Mouse (Mus musculus) forebrain, embryonic 15.5 days (tissue): ENCODE results near the gene Endou. TPM values are rescaled to one million over a fixed set of nuclear protein-coding genes. Genes with fewer than 3 reads are reported as not detected.

Experiments
- ATAC-seq: fragments of 200-750 bp; cut with Nextera tagmentation; replicated peaks from 2 replicates; pipeline ENCODE4 v1.8.0; 2017; ENCODE audit warnings: mild to moderate bottlenecking, moderate TSS enrichment, moderate library complexity
- H3K27ac ChIP-seq: fragments of 300-500 bp; sonication (generic); replicated peaks from 2 replicates; pipeline ENCODE4 v1.5.1; 2015; ENCODE audit warnings: mild to moderate bottlenecking, inconsistent platforms
- H3K27me3 ChIP-seq: fragments of 300-500 bp; sonication (generic); 2 replicates; pipeline ENCODE4 v1.6.1; 2015; ENCODE audit warnings: inconsistent platforms
- H3K36me3 ChIP-seq: fragments of 300-500 bp; sonication (generic); 2 replicates; pipeline ENCODE4 v1.6.1; 2015; ENCODE audit warnings: mild to moderate bottlenecking, inconsistent platforms
- H3K4me1 ChIP-seq: fragments of 300-500 bp; sonication (generic); 2 replicates; pipeline ENCODE4 v1.6.1; 2015; ENCODE audit warnings: inconsistent platforms
- H3K4me2 ChIP-seq: fragments of 300-500 bp; sonication (generic); replicated peaks from 2 replicates; pipeline ENCODE4 v1.6.1; 2015; ENCODE audit warnings: mild to moderate bottlenecking, inconsistent platforms
- H3K4me3 ChIP-seq: fragments of 300-500 bp; sonication (generic); 2 replicates; pipeline ENCODE4 v1.5.1; 2015; ENCODE audit warnings: mild to moderate bottlenecking, inconsistent platforms
- H3K9ac ChIP-seq: fragments of 300-500 bp; sonication (generic); replicated peaks from 2 replicates; pipeline ENCODE4 v1.6.1; 2015; ENCODE audit warnings: mild to moderate bottlenecking, inconsistent platforms
- H3K9me3 ChIP-seq: fragments of 300-500 bp; sonication (generic); 2 replicates; pipeline ENCODE4 v1.6.1; 2016; ENCODE audit warnings: inconsistent platforms
- WGBS: fragments of 180-500 bp; shearing (Covaris S2); methylation state at CpG from one replicate; pipeline ENCODE4 v1.1.7; 2015; ENCODE audit warnings: mixed read lengths; 5-methylcytosine and 5-hydroxymethylcytosine counted together
- polyA plus RNA-seq: library from polyadenylated mRNA; unstranded; fragments of >200 nt; fragmentation: Nextera tagmentation; extraction: Ambion mirVana; gene quantifications from 2 replicates; pipeline ENCODE4 v1.2.1, GENCODE M21; 2015

The Endou gene
- polyA plus RNA-seq, 1 experiment from 2014 or later: 0.22 TPM

GRCm38 (mm10) chr15:97724346-97725197, 6.6 kb downstream of the Endou start:
- Histone ChIP-seq H3K9ac (no peak overlapping the region), H3K9me3 (no peaks in the 10 kb centered on the region), H3K4me2 (no peak overlapping the region), H3K27me3 (no peaks in the 10 kb centered on the region), H3K4me3 (no peak overlapping the region), H3K27ac (no peak overlapping the region), H3K4me1 (no peaks in the 10 kb centered on the region), H3K36me3 (no peaks in the 10 kb centered on the region)
- 84% methylated on average over 17 of the region's 17 CpGs for WGBS
- ATAC-seq: no peak

DNA sequence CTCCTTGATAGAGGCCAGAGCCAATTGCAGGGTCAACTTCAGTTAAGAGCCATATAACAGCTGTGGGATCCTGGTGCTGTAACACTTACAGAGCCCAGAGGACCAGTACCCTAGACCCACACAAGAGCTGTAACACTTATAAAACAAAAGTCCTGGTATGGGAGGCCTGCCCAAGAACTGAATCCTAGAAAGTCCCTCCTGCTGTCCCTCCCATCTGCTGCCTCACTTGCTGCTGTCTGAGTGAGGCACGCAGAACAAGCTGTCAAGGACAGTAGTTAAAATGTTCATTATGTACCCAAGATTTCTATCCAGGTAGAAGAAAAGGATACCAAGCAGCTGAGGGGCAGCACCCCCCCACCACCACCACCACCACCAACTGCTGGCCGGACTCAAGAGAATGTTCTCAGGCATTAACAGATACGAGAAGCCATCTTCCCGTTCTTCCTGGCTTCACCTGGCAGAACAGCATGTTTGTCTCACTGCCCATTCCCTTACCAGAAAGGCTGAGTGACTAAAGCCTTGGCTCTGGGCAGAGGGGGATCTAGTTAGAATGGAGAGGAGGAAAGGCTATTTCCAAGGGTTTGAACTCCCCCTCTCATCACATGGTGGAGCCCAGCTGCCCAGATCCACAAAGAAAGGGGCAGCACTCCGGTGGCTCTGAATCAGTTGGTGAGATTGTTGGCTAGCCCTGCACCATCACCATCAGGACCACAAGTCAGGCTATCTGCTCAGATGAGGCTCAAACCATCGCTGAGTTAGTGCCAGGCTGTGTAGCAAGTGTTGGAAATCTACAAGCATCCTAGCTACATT, 7.4 kb downstream of the Endou start:
- no peak overlapping the region for H3K27ac ChIP-seq
- WGBS: 82% methylated on average over 6 of the region's 6 CpGs
- no peaks in the 10 kb centered on the region for H3K36me3 ChIP-seq
- H3K27me3 ChIP-seq: no peaks in the 10 kb centered on the region
- H3K4me3 ChIP-seq: no peak overlapping the region
- no peak overlapping the region for H3K4me2 ChIP-seq
- no peaks in the 10 kb centered on the region for H3K4me1 ChIP-seq
- ATAC-seq: no peak
- H3K9ac ChIP-seq: no peak overlapping the region
- no peaks in the 10 kb centered on the region for H3K9me3 ChIP-seq

- no peak for ATAC-seq
- H3K9ac ChIP-seq: no peak overlapping the region
- 82% methylated on average over 15 of the region's 15 CpGs for WGBS
These were observed 10.0 kb downstream of the Endou start for GRCm38 (mm10) chr15:97721008-97721701.

GRCm38 (mm10) chr15:97720026-97720675, 11.0 kb downstream of the Endou start:
- H3K27ac ChIP-seq: 0 out of 2 replicates have a peak overlapping the region, but pooled peaks have one; percentile 5
- H3K36me3 ChIP-seq: no peaks in the 10 kb centered on the region
- no peaks in the 10 kb centered on the region for H3K4me1 ChIP-seq
- no peak overlapping the region for H3K4me3 ChIP-seq
- H3K4me2 ChIP-seq: no peak overlapping the region
- no peak overlapping the region for H3K9ac ChIP-seq
- WGBS: 85% methylated on average over 12 of the region's 12 CpGs
- no peaks in the 10 kb centered on the region for H3K27me3 ChIP-seq
- H3K9me3 ChIP-seq: no peaks in the 10 kb centered on the region
- no peak for ATAC-seq

More at GRCm38 (mm10) chr15:97721008-97721701, 10.0 kb downstream of the Endou start:
- Histone ChIP-seq H3K4me1 (no peaks in the 10 kb centered on the region), H3K4me2 (no peak overlapping the region), H3K27ac (no peak overlapping the region), H3K27me3 (no peaks in the 10 kb centered on the region), H3K4me3 (no peak overlapping the region), H3K9me3 (no peaks in the 10 kb centered on the region), H3K36me3 (no peaks in the 10 kb centered on the region)

DNA sequence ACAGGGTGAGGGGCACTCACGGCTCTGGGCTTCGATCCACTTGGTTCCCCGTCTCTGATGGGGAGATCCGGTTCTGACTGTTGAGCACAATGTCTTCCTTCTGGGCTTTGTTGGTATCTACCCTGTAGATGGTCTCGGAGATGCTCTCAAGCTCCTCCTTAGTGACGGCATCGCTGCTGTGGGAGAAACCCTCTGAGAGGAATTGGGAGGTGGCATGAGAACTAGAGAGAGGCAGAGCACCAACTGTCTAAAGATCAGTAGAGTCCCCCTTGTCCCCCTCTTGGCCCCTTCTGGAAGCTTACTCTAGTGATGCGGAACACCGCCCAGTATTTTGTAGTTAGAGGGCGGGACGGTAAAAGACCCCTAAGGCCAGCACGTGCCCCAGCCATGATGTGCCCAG, 11.6 kb downstream of the Endou start:
- WGBS: 92% methylated on average over 12 of the region's 12 CpGs
- no peaks in the 10 kb centered on the region for H3K36me3 ChIP-seq
- H3K9me3 ChIP-seq: no peaks in the 10 kb centered on the region
- H3K4me1 ChIP-seq: no peaks in the 10 kb centered on the region
- H3K4me3 ChIP-seq: no peak overlapping the region
- ATAC-seq: no peak
- H3K9ac ChIP-seq: no peak overlapping the region
- no peak overlapping the region for H3K27ac ChIP-seq
- no peaks in the 10 kb centered on the region for H3K27me3 ChIP-seq
- H3K4me2 ChIP-seq: no peak overlapping the region

GRCm38 (mm10) chr15:97718535-97719155, 12.5 kb downstream of the Endou start:
- no peaks in the 10 kb centered on the region for H3K9me3 ChIP-seq
- H3K4me3 ChIP-seq: no peak overlapping the region
- no peak overlapping the region for H3K27ac ChIP-seq
- H3K4me2 ChIP-seq: no peak overlapping the region
- ATAC-seq: no peak
- no peaks in the 10 kb centered on the region for H3K27me3 ChIP-seq
- H3K36me3 ChIP-seq: no peaks in the 10 kb centered on the region
- no peak overlapping the region for H3K9ac ChIP-seq
- no peaks in the 10 kb centered on the region for H3K4me1 ChIP-seq
- WGBS: 84% methylated on average over 8 of the region's 8 CpGs

DNA sequence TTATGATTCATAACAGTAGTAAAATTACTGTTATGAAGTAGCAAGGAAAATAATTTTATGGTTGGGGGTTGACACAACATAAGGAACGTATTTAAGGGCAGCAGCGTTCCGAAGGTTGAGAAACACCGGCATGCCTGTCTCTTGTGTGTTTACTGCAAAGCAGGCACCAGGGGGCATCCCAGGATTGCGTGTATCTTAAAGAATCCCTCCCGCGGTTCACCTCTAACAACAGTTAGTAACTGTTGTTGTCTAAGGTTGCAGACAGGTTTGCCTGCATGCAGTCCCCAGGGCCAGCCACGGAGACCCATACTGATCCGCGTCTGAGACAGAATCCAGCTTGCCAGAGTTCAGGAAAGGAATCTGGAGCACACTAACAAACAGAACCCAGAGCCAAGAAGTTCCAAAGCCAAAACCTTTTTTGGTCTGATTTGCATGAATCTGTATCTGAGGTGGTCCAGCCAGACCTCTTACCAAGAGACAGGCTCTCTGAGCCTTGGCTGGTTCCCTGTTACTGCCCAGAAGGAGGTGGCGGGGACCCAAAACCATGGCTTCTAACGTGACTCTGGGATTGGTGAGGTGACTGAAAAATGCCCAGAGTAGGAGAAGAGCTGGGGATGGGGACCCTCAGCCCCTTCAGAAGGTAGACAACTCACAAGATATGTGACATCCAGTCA, 13.1 kb downstream of the Endou start:
- Histone ChIP-seq H3K4me3 (no peak overlapping the region), H3K4me2 (no peak overlapping the region), H3K36me3 (no peaks in the 10 kb centered on the region), H3K27me3 (no peaks in the 10 kb centered on the region), H3K27ac (no peak overlapping the region), H3K4me1 (no peaks in the 10 kb centered on the region), H3K9ac (no peak overlapping the region), H3K9me3 (no peaks in the 10 kb centered on the region)
- peak; percentile 58; the same call in 1 of the 2 replicates for ATAC-seq
- WGBS: 32% methylated on average over 12 of the region's 12 CpGs

GRCm38 (mm10) chr15:97716782-97717181, 14.4 kb downstream of the Endou start:
- no peak for ATAC-seq
- Histone ChIP-seq H3K4me1 (no peaks in the 10 kb centered on the region), H3K9me3 (no peaks in the 10 kb centered on the region)

GRCm38 (mm10) chr15:97715734-97716133, 15.4 kb downstream of the Endou start:
- Histone ChIP-seq H3K27ac (no peak overlapping the region), H3K36me3 (no peaks in the 10 kb centered on the region), H3K4me1 (no peaks in the 10 kb centered on the region), H3K4me3 (no peak overlapping the region), H3K4me2 (no peak overlapping the region), H3K27me3 (no peaks in the 10 kb centered on the region), H3K9me3 (no peaks in the 10 kb centered on the region), H3K9ac (no peak overlapping the region)
- no peak for ATAC-seq
- 92% methylated on average over 1 of the region's 1 CpGs for WGBS

More at GRCm38 (mm10) chr15:97716782-97717181, 14.4 kb downstream of the Endou start:
- Histone ChIP-seq H3K36me3 (no peaks in the 10 kb centered on the region), H3K4me2 (no peak overlapping the region), H3K27me3 (no peaks in the 10 kb centered on the region), H3K4me3 (no peak overlapping the region), H3K27ac (no peak overlapping the region), H3K9ac (no peak overlapping the region)
- WGBS: 92% methylated on average over 11 of the region's 11 CpGs

DNA sequence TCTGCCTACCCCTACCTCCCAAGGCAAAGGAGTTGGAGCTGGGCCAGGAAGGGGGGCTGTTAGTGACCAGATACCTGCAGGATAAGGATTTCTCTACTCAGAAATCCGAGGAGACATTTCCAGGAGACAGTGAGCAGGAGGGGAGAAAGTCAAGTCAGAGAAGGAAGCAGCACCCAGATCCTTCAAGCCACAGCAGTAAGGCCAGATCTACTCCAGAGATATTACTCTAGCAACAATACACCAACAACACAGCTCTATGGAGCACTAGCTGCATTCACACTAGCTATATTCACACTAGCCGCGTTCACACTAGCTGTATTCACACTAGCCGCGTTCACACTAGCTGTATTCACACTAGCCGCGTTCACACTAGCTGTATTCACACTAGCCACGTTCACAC, 16.1 kb downstream of the Endou start:
- Histone ChIP-seq H3K27ac (no peak overlapping the region), H3K4me1 (no peaks in the 10 kb centered on the region), H3K9me3 (no peaks in the 10 kb centered on the region), H3K9ac (no peak overlapping the region), H3K4me3 (no peak overlapping the region), H3K27me3 (no peaks in the 10 kb centered on the region), H3K4me2 (no peak overlapping the region), H3K36me3 (no peaks in the 10 kb centered on the region)
- 86% methylated on average over 8 of the region's 8 CpGs for WGBS
- ATAC-seq: no peak

GRCm38 (mm10) chr15:97712546-97712945, 18.6 kb downstream of the Endou start:
- ATAC-seq: no peak
- Histone ChIP-seq H3K27me3 (no peaks in the 10 kb centered on the region), H3K36me3 (no peaks in the 10 kb centered on the region), H3K4me2 (no peak overlapping the region), H3K9me3 (no peaks in the 10 kb centered on the region), H3K27ac (no peak overlapping the region), H3K4me1 (no peaks in the 10 kb centered on the region), H3K9ac (no peak overlapping the region), H3K4me3 (no peak overlapping the region)
- 73% methylated on average over 6 of the region's 6 CpGs for WGBS
